Mouse (Mus musculus) leukemia stem cell, adult 10-12 weeks (primary cell): ENCODE data around the gene Lsr. TPM values are rescaled to one million over a fixed set of nuclear protein-coding genes. Genes with fewer than 3 reads are reported as not detected.

Experiments
- polyA plus RNA-seq: library from polyadenylated mRNA; stranded (reverse); fragments of >175 nt; gene quantifications from 2 replicates; pipeline ENCODE4 v1.2.3, GENCODE M21; 2012; ENCODE audit warnings: low replicate concordance

Gene Lsr
- 0.94 and 1.5 TPM in 2 replicates for polyA plus RNA-seq

GRCm38 (mm10) chr7:30973251-30973500 is at the start of gene Lsr:
Lsr (minus strand) TSS chr7:30973464.

DNA sequence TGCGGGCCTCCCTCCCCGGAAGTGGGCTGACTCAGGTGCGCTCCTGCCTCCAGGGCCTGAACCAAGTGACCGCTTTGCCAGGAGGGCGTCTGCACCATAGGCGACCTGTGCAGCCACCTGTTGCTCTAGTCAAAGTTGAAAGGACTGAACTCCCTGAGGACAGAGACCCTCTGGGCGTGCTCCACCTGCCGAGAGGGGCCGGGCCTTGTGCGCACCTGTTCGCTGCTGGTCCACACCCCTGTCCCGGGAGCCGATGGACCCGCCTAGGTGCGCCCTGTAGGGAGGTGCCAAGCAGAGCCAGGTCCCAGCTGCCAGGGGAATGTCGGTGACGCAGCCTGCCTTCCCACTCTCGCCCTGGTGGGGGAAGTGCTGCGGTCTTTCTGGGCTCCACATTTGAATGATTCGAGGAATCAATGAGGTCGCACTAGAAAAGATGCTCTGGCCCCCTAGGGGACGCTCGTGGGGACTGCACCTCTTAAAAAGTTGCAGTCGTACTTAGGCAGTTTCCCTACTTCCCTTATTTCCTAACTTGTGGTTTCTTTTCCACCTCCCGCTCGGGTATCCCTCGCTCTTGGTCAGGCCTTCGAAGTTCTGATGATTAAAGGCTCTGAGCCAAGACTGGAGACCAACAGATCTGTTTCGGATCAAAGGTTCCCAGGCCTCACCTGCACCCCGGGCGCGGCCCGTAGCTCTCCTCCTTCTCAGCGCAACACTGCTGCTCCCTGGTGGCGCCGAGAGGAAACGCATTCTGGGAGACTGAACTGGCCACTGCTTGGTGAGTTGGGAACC is 431 bp upstream of the Lsr start, which contains the start of gene Fam187b:
Gene Fam187b (plus strand): TSS at position 290 of the 789 bp plus-strand sequence.

GRCm38 (mm10) chr7:30956756-30957366 is 16.4 kb downstream of the Lsr start, which contains the start of gene Usf2:
Usf2 (minus strand) TSS chr7:30956803.

DNA sequence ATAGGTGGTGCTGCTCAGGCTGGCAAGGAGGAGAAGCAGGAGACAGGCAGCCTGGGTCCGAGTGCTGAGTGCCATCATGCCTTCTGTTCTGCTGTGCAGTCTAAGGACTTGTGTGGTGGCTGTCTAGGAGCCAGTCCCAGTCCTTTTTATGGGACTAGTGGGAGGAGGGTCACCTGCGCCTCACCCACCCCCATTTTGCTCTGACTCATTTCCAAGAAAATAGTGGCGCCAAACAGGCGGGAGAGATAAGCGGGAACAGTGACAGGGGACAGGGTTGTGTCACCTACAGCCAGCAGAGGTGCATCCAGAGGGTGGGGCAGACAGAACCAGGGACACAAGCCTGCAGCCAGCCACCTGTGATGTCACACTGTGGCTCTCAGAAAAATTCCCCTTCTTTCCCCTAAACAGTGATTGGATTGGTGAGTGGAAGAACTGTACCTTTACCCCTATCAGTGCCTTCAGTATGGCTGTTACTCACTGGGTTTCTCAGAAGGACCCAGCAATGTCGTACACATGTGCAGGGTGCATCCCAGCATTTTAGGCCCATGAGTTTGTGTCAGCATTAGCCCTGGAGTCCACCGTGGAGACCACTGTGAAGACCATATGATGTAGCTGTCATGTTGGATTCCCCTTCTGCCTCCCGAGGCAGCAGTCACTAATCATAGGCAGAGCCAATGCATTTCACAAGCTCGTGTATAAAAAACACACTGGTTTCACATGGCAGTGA is 29.2 kb downstream of the Lsr start, which contains the start of gene Hamp:
Gene Hamp (minus strand): TSS at position 124 of the 727 bp plus-strand sequence.

GRCm38 (mm10) chr7:30924581-30924980 is 48.7 kb downstream of the Lsr start, which contains the start of gene Hamp2:
Hamp2 (minus strand) TSS chr7:30924681.

GRCm38 (mm10) chr7:30914732-30915131 is 58.5 kb downstream of the Lsr start, which contains the start of gene Mag:
Mag (minus strand) TSS chr7:30914873.

Other genes starting within 250 kb of the Lsr start
- gene Tmem147, start 243.9 kb downstream of the Lsr start, polyA plus RNA-seq, result 134 and 143 TPM in 2 replicates
- gene Gapdhs, start 229.8 kb downstream of the Lsr start, polyA plus RNA-seq, result not detected in 2 replicates
- gene Sbsn, start 222.0 kb downstream of the Lsr start, polyA plus RNA-seq, result 0.48 TPM in 1 of 2 replicates, not detected in the other
- not detected in 2 replicates for gene Dmkn, start 209.7 kb downstream of the Lsr start, polyA plus RNA-seq
- not detected in 2 replicates for gene Krtdap, start 185.6 kb downstream of the Lsr start, polyA plus RNA-seq
- 0.46 and 5.5 TPM in 2 replicates for gene Ffar2, start 149.7 kb downstream of the Lsr start, polyA plus RNA-seq
- not detected in 2 replicates for gene Ffar3, start 117.3 kb downstream of the Lsr start, polyA plus RNA-seq
- 3.9 and 5.1 TPM in 2 replicates for gene Ffar1, start 111.9 kb downstream of the Lsr start, polyA plus RNA-seq
- gene Cd22, start 93.1 kb downstream of the Lsr start, polyA plus RNA-seq, result 11.3 and 33.3 TPM in 2 replicates
- gene Mag, start 58.6 kb downstream of the Lsr start, polyA plus RNA-seq, result 0.84 and 1.1 TPM in 2 replicates
- gene Hamp2, start 48.8 kb downstream of the Lsr start, polyA plus RNA-seq, result not detected in 2 replicates
- gene Hamp, start 29.4 kb downstream of the Lsr start, polyA plus RNA-seq, result not detected in 2 replicates
- gene Usf2, start 16.7 kb downstream of the Lsr start, polyA plus RNA-seq, result 142 TPM in 2 replicates
- gene Fam187b, start 326 bp upstream of the Lsr start, polyA plus RNA-seq, result 0.07 TPM in 1 of 2 replicates, not detected in the other
- 153 and 186 TPM in 2 replicates for gene Fxyd5, start 69.0 kb upstream of the Lsr start, polyA plus RNA-seq
- not detected in 2 replicates for gene Fxyd7, start 78.0 kb upstream of the Lsr start, polyA plus RNA-seq
- 6.3 and 19.0 TPM in 2 replicates for gene Fxyd1, start 83.7 kb upstream of the Lsr start, polyA plus RNA-seq
- 0.14 TPM in 1 of 2 replicates, not detected in the other for gene Lgi4, start 85.9 kb upstream of the Lsr start, polyA plus RNA-seq
- gene Fxyd3, start 103.2 kb upstream of the Lsr start, polyA plus RNA-seq, result not detected in 2 replicates
- 33.5 and 120 TPM in 2 replicates for gene Hpn, start 141.8 kb upstream of the Lsr start, polyA plus RNA-seq
- 11.9 and 13.5 TPM in 2 replicates for gene Scn1b, start 153.5 kb upstream of the Lsr start, polyA plus RNA-seq
- 147 and 221 TPM in 2 replicates for gene Gramd1a, start 182.4 kb upstream of the Lsr start, polyA plus RNA-seq